Mouse (Mus musculus): Measurements from ENCODE around the gene Prl.

DNA sequence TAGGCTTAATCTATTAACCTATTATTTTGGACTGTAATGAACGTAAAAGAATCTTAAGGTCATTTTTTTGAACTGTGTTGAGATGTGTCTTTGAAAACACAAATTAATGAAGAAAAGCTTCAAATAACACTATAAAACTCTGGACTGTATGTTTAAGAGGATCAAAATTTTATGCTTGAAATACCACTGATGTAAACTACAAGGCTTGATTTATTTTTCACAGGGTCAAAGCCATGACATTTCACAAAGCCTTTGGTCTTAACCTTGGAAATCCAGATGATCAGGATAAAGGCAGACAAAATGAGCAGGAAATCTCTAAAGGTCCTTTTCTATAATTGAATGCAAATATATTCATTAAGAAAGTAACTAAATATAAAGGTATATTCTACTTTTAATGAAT, 14.0 kb upstream of the Prl start:
- TF ChIP-seq POLR2A (IDR thresholded peaks at IDR 0.05; ENCODE audit: borderline replicate concordance, insufficient read depth, low read length) (no peak), CTCF (IDR thresholded peaks at IDR 0.05; ENCODE audit: borderline replicate concordance, insufficient read depth, low read depth, low read length) (no peak)

All from cerebellum, adult 2 months (tissue).